In genomic region chr10:41883741-41884575, GRCm38 (mm10) we compare ENCODE assay signal across 11 mouse cellular contexts.
DNase-seq lines count a peak whose midpoint lies in the region; ATAC-seq and TF ChIP-seq lines count a peak whose summit lies in the region.
"Had no signal": no experiment of that assay in that cellular context is flagged by ENCODE, and none has a peak within 500 bp of the region (broad histone marks: within the 10 kb centered on the region; RNA-seq: fewer than 3 reads in every experiment).

No protein-coding gene starts in this region.

- no peak for TF ChIP-seq CTCF in cortical plate, adult 2 months (IDR thresholded peaks at IDR 0.05; ENCODE audit: extremely low read depth, insufficient read depth, low read length)

- peak overlapping the region; percentile 9; the same call in 1 of the 2 replicates for H3K27ac ChIP-seq in embryonic facial prominence, embryonic 14.5 days (replicated peaks; ENCODE audit: low read depth, low read length)
- no peak overlapping the region for H3K27ac ChIP-seq in embryonic facial prominence, embryonic 10.5 days (replicated peaks)
- no peak overlapping the region for H3K27ac ChIP-seq in limb, embryonic 14.5 days (replicated peaks; ENCODE audit: low read depth, low read length)
- H3K27ac ChIP-seq in limb, embryonic 10.5 days = no peak overlapping the region
- peak overlapping the region; percentile 38 for H3K27ac ChIP-seq in cortical plate, adult 2 months (ENCODE audit: insufficient read depth, low read length)
- H3K27ac ChIP-seq in forebrain, embryonic 16.5 days (ENCODE audit: low read length) = no peak overlapping the region
- H3K27ac ChIP-seq: forebrain, embryonic 10.5 days had no signal

- 48% methylated on average over 8 of the region's 8 CpGs for WGBS in embryonic facial prominence, embryonic 14.5 days
- 50% methylated on average over 8 of the region's 8 CpGs for WGBS in embryonic facial prominence, embryonic 10.5 days
- 42% methylated on average over 8 of the region's 8 CpGs for WGBS in limb, embryonic 14.5 days
- WGBS in limb, embryonic 10.5 days = 59% methylated on average over 8 of the region's 8 CpGs
- 61% methylated on average over 8 of the region's 8 CpGs for WGBS in forebrain, embryonic 16.5 days

- H3K9ac ChIP-seq in embryonic facial prominence, embryonic 14.5 days (ENCODE audit: low read depth, low read length) = no peak overlapping the region
- H3K9ac ChIP-seq in limb, embryonic 14.5 days (ENCODE audit: low read depth, low read length, severe bottlenecking) = no peak overlapping the region
- no peak overlapping the region for H3K9ac ChIP-seq in forebrain, embryonic 16.5 days (replicated peaks; ENCODE audit: low read depth, low read length)

- DNase-seq in embryonic facial prominence, embryonic 14.5 days (ENCODE audit: low spot score) = peak; percentile 42
- no peak for DNase-seq in embryonic facial prominence, embryonic 10.5 days (ENCODE audit: low spot score)
- peak; percentile 75 for DNase-seq in limb, embryonic 14.5 days (ENCODE audit: low spot score)
- no peak for DNase-seq in limb, embryonic 10.5 days (ENCODE audit: low spot score)
- peak; percentile 41 for DNase-seq in lung, postnatal 10 days
- DNase-seq in thymus, postnatal 36 days = no peak
- DNase-seq: gastrocnemius, postnatal 25 days had no signal

- no peaks in the 10 kb centered on the region for H3K9me3 ChIP-seq in embryonic facial prominence, embryonic 14.5 days (ENCODE audit: control insufficient read depth, low read length)
- no peaks in the 10 kb centered on the region for H3K9me3 ChIP-seq in embryonic facial prominence, embryonic 10.5 days
- no peaks in the 10 kb centered on the region for H3K9me3 ChIP-seq in limb, embryonic 14.5 days (ENCODE audit: control insufficient read depth, low read length)
- H3K9me3 ChIP-seq in limb, embryonic 10.5 days (replicated peaks) = no peaks in the 10 kb centered on the region
- H3K9me3 ChIP-seq in forebrain, embryonic 16.5 days (ENCODE audit: control insufficient read depth, low read length) = no peaks in the 10 kb centered on the region
- H3K9me3 ChIP-seq: forebrain, embryonic 10.5 days had no signal

- TF ChIP-seq POLR2A in limb, embryonic 14.5 days (IDR thresholded peaks at IDR 0.05; ENCODE audit: borderline replicate concordance, extremely low read depth, insufficient read depth, insufficient read length) = no peak
- TF ChIP-seq POLR2A in cortical plate, adult 2 months (IDR thresholded peaks at IDR 0.05; ENCODE audit: extremely low read depth, insufficient read depth, low read length) = no peak

- H3K36me3 ChIP-seq in embryonic facial prominence, embryonic 14.5 days (ENCODE audit: control insufficient read depth, insufficient read depth, low read length) = no peaks in the 10 kb centered on the region
- no peaks in the 10 kb centered on the region for H3K36me3 ChIP-seq in embryonic facial prominence, embryonic 10.5 days (replicated peaks)
- H3K36me3 ChIP-seq in limb, embryonic 14.5 days (ENCODE audit: control insufficient read depth, insufficient read depth, low read length) = no peaks in the 10 kb centered on the region
- H3K36me3 ChIP-seq in limb, embryonic 10.5 days = no peaks in the 10 kb centered on the region
- no peaks in the 10 kb centered on the region for H3K36me3 ChIP-seq in forebrain, embryonic 16.5 days (ENCODE audit: control insufficient read depth, insufficient read depth)
- H3K36me3 ChIP-seq: forebrain, embryonic 10.5 days had no signal

- no peaks in the 10 kb centered on the region for H3K27me3 ChIP-seq in embryonic facial prominence, embryonic 14.5 days (replicated peaks; ENCODE audit: control insufficient read depth, insufficient read depth, low read length)
- no peaks in the 10 kb centered on the region for H3K27me3 ChIP-seq in embryonic facial prominence, embryonic 10.5 days (replicated peaks; ENCODE audit: low read depth, poor library complexity, severe bottlenecking)
- H3K27me3 ChIP-seq in limb, embryonic 14.5 days (ENCODE audit: control insufficient read depth, insufficient read depth, low read length) = no peaks in the 10 kb centered on the region
- no peaks in the 10 kb centered on the region for H3K27me3 ChIP-seq in limb, embryonic 10.5 days (ENCODE audit: low read depth, poor library complexity, severe bottlenecking)
- H3K27me3 ChIP-seq in forebrain, embryonic 16.5 days (replicated peaks; ENCODE audit: control insufficient read depth, insufficient read depth, low read length) = no peaks in the 10 kb centered on the region

- ATAC-seq in embryonic facial prominence, embryonic 14.5 days (ENCODE audit: low read depth) = no peak
- ATAC-seq in limb, embryonic 14.5 days (ENCODE audit: low FRiP score, low read depth) = no peak
- no peak for ATAC-seq in forebrain, embryonic 16.5 days

- peaks cover 23% of the 10 kb centered on the region for H3K4me1 ChIP-seq in embryonic facial prominence, embryonic 14.5 days (ENCODE audit: control insufficient read depth, insufficient read depth, low read length)
- peaks cover 32% of the 10 kb centered on the region for H3K4me1 ChIP-seq in embryonic facial prominence, embryonic 10.5 days
- peaks cover 2% of the 10 kb centered on the region for H3K4me1 ChIP-seq in limb, embryonic 14.5 days (ENCODE audit: control insufficient read depth, insufficient read depth, low read length)
- H3K4me1 ChIP-seq in limb, embryonic 10.5 days = peaks cover 32% of the 10 kb centered on the region
- peaks cover 4% of the 10 kb centered on the region; the same call in 1 of the 2 replicates for H3K4me1 ChIP-seq in cortical plate, adult 2 months (ENCODE audit: control insufficient read depth, insufficient read depth, low read length)
- peaks cover 12% of the 10 kb centered on the region for H3K4me1 ChIP-seq in forebrain, embryonic 16.5 days (replicated peaks; ENCODE audit: control insufficient read depth, insufficient read depth, low read length)

- H3K4me3 ChIP-seq in embryonic facial prominence, embryonic 14.5 days (ENCODE audit: low read depth, low read length) = no peak overlapping the region
- H3K4me3 ChIP-seq in embryonic facial prominence, embryonic 10.5 days = no peak overlapping the region
- H3K4me3 ChIP-seq in limb, embryonic 14.5 days (replicated peaks; ENCODE audit: low read length) = no peak overlapping the region
- no peak overlapping the region for H3K4me3 ChIP-seq in limb, embryonic 10.5 days
- no peak overlapping the region for H3K4me3 ChIP-seq in cortical plate, adult 2 months (ENCODE audit: insufficient read depth, low read length)
- H3K4me3 ChIP-seq in forebrain, embryonic 16.5 days (replicated peaks; ENCODE audit: low read length) = no peak overlapping the region
- H3K4me3 ChIP-seq: forebrain, embryonic 10.5 days; myocyte had no signal

- H3K4me2 ChIP-seq in embryonic facial prominence, embryonic 14.5 days (ENCODE audit: low read depth, low read length) = no peak overlapping the region
- no peak overlapping the region for H3K4me2 ChIP-seq in limb, embryonic 14.5 days (replicated peaks; ENCODE audit: low read depth, low read length, severe bottlenecking)
- no peak overlapping the region for H3K4me2 ChIP-seq in forebrain, embryonic 16.5 days (ENCODE audit: low read length)

Comparison
In these comparisons a context has a peak if more than half of its experiments do, and no peak if none do; other contexts are left out.
1. DNase-seq: peak in embryonic facial prominence, embryonic 14.5 days (single experiment), limb, embryonic 14.5 days (single experiment) and lung, postnatal 10 days (single experiment); none in embryonic facial prominence, embryonic 10.5 days (single experiment), limb, embryonic 10.5 days (single experiment) and thymus, postnatal 36 days (0 of 2).
2. H3K27ac ChIP-seq: peak in embryonic facial prominence, embryonic 14.5 days (single experiment) and cortical plate, adult 2 months (single experiment); none in embryonic facial prominence, embryonic 10.5 days (single experiment), limb, embryonic 14.5 days (single experiment), limb, embryonic 10.5 days (single experiment) and forebrain, embryonic 16.5 days (single experiment).